Comparison of ENCODE assay signal across 8 mouse cellular contexts in the genomic region with DNA sequence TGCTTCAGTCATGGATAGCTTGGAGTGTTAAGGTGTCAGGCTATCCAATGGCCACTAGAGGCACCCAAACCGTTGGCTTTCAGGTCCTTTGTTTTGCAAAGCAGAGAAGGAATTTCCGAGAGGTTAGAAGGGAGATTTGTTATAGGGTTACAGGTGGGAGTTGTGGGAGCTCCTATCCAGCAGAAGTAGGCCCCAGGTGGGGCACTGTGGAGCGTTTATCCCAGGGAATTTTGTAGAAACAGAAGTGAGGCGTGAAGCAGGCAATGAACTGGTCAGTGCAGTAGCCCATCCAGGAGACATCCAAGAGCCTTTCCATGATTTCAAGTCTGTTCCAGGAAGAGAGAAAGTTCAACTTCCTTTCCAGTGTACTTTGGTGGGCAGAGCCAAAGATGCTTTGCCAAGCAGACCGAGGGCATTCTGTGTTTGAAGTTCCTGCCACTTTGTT. TPM values are rescaled to one million over a fixed set of nuclear protein-coding genes. Genes with fewer than 3 reads are reported as not detected.
DNase-seq lines count a peak whose midpoint lies in the region; ATAC-seq and TF ChIP-seq lines count a peak whose summit lies in the region.

No protein-coding gene starts in this region.

- ATAC-seq in granulocyte monocyte progenitor cell, adult 5-6 weeks (replicated peaks; ENCODE audit: poor library complexity, severe bottlenecking), result peak; percentile 9
- ATAC-seq in lung, postnatal 0 days, result no peak
- ATAC-seq in stomach, embryonic 16.5 days (ENCODE audit: insufficient read depth, low FRiP score), result no peak

- no peaks in the 10 kb centered on the region for H3K4me1 ChIP-seq in lung, postnatal 0 days (ENCODE audit: insufficient read depth, low read depth, low read length)
- H3K4me1 ChIP-seq in stomach, embryonic 16.5 days (ENCODE audit: control insufficient read depth, insufficient read depth, low read length), result peaks cover 7% of the 10 kb centered on the region

- H3K27me3 ChIP-seq in lung, postnatal 0 days (replicated peaks; ENCODE audit: insufficient read depth, low read length), result no peaks in the 10 kb centered on the region
- no peaks in the 10 kb centered on the region for H3K27me3 ChIP-seq in stomach, embryonic 16.5 days (ENCODE audit: control insufficient read depth, insufficient read depth, low read length)

- no peaks in the 10 kb centered on the region for H3K36me3 ChIP-seq in lung, postnatal 0 days (ENCODE audit: insufficient read depth, low read length)
- no peaks in the 10 kb centered on the region for H3K36me3 ChIP-seq in stomach, embryonic 16.5 days (ENCODE audit: control insufficient read depth, insufficient read depth, low read length)

- intact Hi-C loops in heart, postnatal 25 days (cut with DNase I), result loop anchor here (10.0 kb wide), 2 partner anchors 397 to 467 kb away; no protein-coding TSS in a partner anchor

- no peak overlapping the region for H3K4me3 ChIP-seq in lung, postnatal 0 days (ENCODE audit: low read depth, low read length)
- H3K4me3 ChIP-seq in stomach, embryonic 16.5 days (replicated peaks; ENCODE audit: low read length), result peak overlapping the region; percentile 23

- H3K9me3 ChIP-seq in lung, postnatal 0 days (ENCODE audit: low read length), result no peaks in the 10 kb centered on the region
- H3K9me3 ChIP-seq in stomach, embryonic 16.5 days (replicated peaks; ENCODE audit: control insufficient read depth, low read length), result no peaks in the 10 kb centered on the region

- TF ChIP-seq EP300 in lung, postnatal 0 days (IDR thresholded peaks at IDR 0.05), result no peak

- 5% methylated on average over 5 of the region's 5 CpGs for WGBS in lung, postnatal 0 days
- WGBS in stomach, embryonic 16.5 days, result 5% methylated on average over 5 of the region's 5 CpGs

- peak overlapping the region; percentile 30; the same call in 1 of the 2 replicates for H3K4me2 ChIP-seq in lung, postnatal 0 days (replicated peaks; ENCODE audit: low read depth, low read length)
- peak overlapping the region; percentile 46; the same call in 1 of the 2 replicates for H3K4me2 ChIP-seq in stomach, embryonic 16.5 days (ENCODE audit: low read depth, low read length)

- peak; percentile 86 for DNase-seq in heart, adult 11 months
- no peak for DNase-seq in heart, postnatal 25 days (ENCODE audit: low spot score)
- DNase-seq in brain, adult 2 months (ENCODE audit: low read depth, low spot score), result peak; percentile 57
- DNase-seq in kidney, adult 18-20 months, result peak; percentile 48
- peak; percentile 75 for DNase-seq in lung, postnatal 0 days (ENCODE audit: low spot score)
- no peak for DNase-seq in spleen, postnatal 4 days (ENCODE audit: low spot score in 2 of 2)

- H3K27ac ChIP-seq in lung, postnatal 0 days (ENCODE audit: low read length), result peak overlapping the region; percentile 69
- H3K27ac ChIP-seq in stomach, embryonic 16.5 days (ENCODE audit: low read length), result peak overlapping the region; percentile 55

- H3K9ac ChIP-seq in lung, postnatal 0 days (replicated peaks; ENCODE audit: low read depth), result no peak overlapping the region
- no peak overlapping the region for H3K9ac ChIP-seq in stomach, embryonic 16.5 days (ENCODE audit: low read length)

- peak; percentile 82 for TF ChIP-seq CTCF in lung, postnatal 0 days (IDR thresholded peaks at IDR 0.05)

RNA-seq across cellular contexts. Expression of gene Alyref2, which starts 1.6 kb away (rescaled TPM):
- 1 to 10 TPM; 2.4 to 3.3 TPM for total RNA-seq in heart, postnatal 25 days (2021)
- total RNA-seq in granulocyte monocyte progenitor cell, adult 5-6 weeks (2014; fragmentation: Nextera tagmentation), result 3.2 and 4.7 TPM in 2 replicates
- 6.4 and 13.2 TPM in 2 replicates for total RNA-seq in granulocyte monocyte progenitor cell, adult 5-6 weeks (2017)
- 13.7 and 14.8 TPM in 2 replicates for polyA plus RNA-seq in lung, postnatal 0 days (2015; fragmentation: Nextera tagmentation; extraction: Ambion mirVana)
- polyA plus RNA-seq in stomach, embryonic 16.5 days (2015; fragmentation: Nextera tagmentation; extraction: Ambion mirVana), result 15.7 and 16.3 TPM in 2 replicates

RNA-seq across cellular contexts. Expression of gene Itln1, which starts 33.4 kb away (rescaled TPM):
- total RNA-seq in heart, postnatal 25 days (2021), result not detected
- total RNA-seq in granulocyte monocyte progenitor cell, adult 5-6 weeks (2014; fragmentation: Nextera tagmentation), result not detected in 2 replicates
- total RNA-seq in granulocyte monocyte progenitor cell, adult 5-6 weeks (2017), result not detected in 2 replicates
- not detected in 2 replicates for polyA plus RNA-seq in lung, postnatal 0 days (2015; fragmentation: Nextera tagmentation; extraction: Ambion mirVana)
- not detected in 2 replicates for polyA plus RNA-seq in stomach, embryonic 16.5 days (2015; fragmentation: Nextera tagmentation; extraction: Ambion mirVana)

RNA-seq across cellular contexts. Expression of gene Cd244a, which starts 57.3 kb away (rescaled TPM):
- under 1 TPM; 0.25 to 0.44 TPM for total RNA-seq in heart, postnatal 25 days (2021)
- total RNA-seq in granulocyte monocyte progenitor cell, adult 5-6 weeks (2014; fragmentation: Nextera tagmentation), result 5.5 and 6.7 TPM in 2 replicates
- 5.6 and 7.9 TPM in 2 replicates for total RNA-seq in granulocyte monocyte progenitor cell, adult 5-6 weeks (2017)
- polyA plus RNA-seq in lung, postnatal 0 days (2015; fragmentation: Nextera tagmentation; extraction: Ambion mirVana), result 1.7 and 1.8 TPM in 2 replicates
- 0.81 and 1.4 TPM in 2 replicates for polyA plus RNA-seq in stomach, embryonic 16.5 days (2015; fragmentation: Nextera tagmentation; extraction: Ambion mirVana)

Comparison
In these comparisons a context has a peak if more than half of its experiments do, and no peak if none do; other contexts are left out.
1. DNase-seq: peak in heart, adult 11 months (single experiment), brain, adult 2 months (single experiment), kidney, adult 18-20 months (single experiment) and lung, postnatal 0 days (single experiment); none in heart, postnatal 25 days (single experiment) and spleen, postnatal 4 days (0 of 2).
2. RNA of gene Cd244a, which starts 57.3 kb away (total RNA-seq): 5.5 to 7.9 TPM in granulocyte monocyte progenitor cell, adult 5-6 weeks; 0.25 to 0.44 TPM in heart, postnatal 25 days; every median in the first group is over 4 times any median in the second.